Mouse (Mus musculus) heart, adult 2 months (tissue): Measurements from ENCODE around the gene Lmln.

ENCODE experiments used
- CTCF ChIP-seq: fragments of 200-600 bp; IDR thresholded peaks from 2 replicates; pipeline ENCODE4 v1.8.1; 2022; ENCODE audit warnings: antibody characterized with exemption, mild to moderate bottlenecking, moderate library complexity
- EP300 ChIP-seq: fragments of 200-500 bp; IDR thresholded peaks from 2 replicates; pipeline ENCODE4 v1.6.1; 2011; ENCODE audit warnings: low read depth, low read length, control low read depth; ENCODE audit not compliant: insufficient read depth
- POLR2A ChIP-seq: fragments of 200-500 bp; IDR thresholded peaks from 2 replicates; pipeline ENCODE4 v1.6.1; 2011; ENCODE audit warnings: mild to moderate bottlenecking, low read depth, low read length, control low read depth; ENCODE audit not compliant: insufficient read depth

DNA sequence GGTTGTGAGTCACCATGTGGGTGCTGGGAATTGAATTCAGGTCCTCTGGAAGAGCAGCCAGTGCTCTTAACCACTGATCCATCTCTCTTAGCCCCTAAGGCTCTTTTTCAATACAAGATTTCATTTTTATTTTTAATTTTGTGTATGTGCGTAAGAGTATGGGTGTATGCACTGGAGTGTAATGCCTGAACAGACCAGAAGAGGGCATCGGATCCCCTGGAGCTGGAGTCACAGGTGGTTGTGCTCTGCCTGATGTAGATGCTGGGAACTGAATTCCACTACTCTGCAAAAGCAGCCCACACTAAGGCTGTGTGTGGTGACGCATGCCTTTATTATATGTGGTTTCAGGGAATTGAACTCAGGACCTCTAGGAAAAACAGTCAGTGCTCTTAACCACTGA lies 83.9 kb downstream of the Lmln start:
- no peak for TF ChIP-seq POLR2A
- 0 out of 2 replicates have a peak, but pooled peaks have one; percentile 2 for TF ChIP-seq CTCF
- no peak for TF ChIP-seq EP300
